ENCODE assay signal across 25 mouse cellular contexts in genomic region chr12:117230282-117230681, GRCm38 (mm10).
DNase-seq lines count a peak whose midpoint lies in the region; ATAC-seq and TF ChIP-seq lines count a peak whose summit lies in the region.
"Had no signal": no experiment of that assay in that cellular context is flagged by ENCODE, and none has a peak within 500 bp of the region (broad histone marks: within the 10 kb centered on the region; RNA-seq: fewer than 3 reads in every experiment).

No protein-coding gene starts in this region.

- no peak overlapping the region for H3K9ac ChIP-seq in forebrain, embryonic 12.5 days
- H3K9ac ChIP-seq in forebrain, embryonic 16.5 days (replicated peaks; ENCODE audit: low read depth, low read length) = no peak overlapping the region
- no peak overlapping the region for H3K9ac ChIP-seq in intestine, embryonic 15.5 days
- H3K9ac ChIP-seq in intestine, postnatal 0 days (ENCODE audit: low read depth, low read length) = no peak overlapping the region
- no peak overlapping the region for H3K9ac ChIP-seq in midbrain, embryonic 13.5 days (replicated peaks)
- no peak overlapping the region for H3K9ac ChIP-seq in midbrain, embryonic 11.5 days (ENCODE audit: low read length)
- H3K9ac ChIP-seq in intestine, embryonic 16.5 days (ENCODE audit: low read depth, low read length) = no peak overlapping the region
- H3K9ac ChIP-seq: embryonic facial prominence, embryonic 13.5 days; forebrain, embryonic 15.5 days; hindbrain, embryonic 13.5 days had no signal

- no peak for ATAC-seq in forebrain, embryonic 12.5 days (ENCODE audit: low FRiP score)
- ATAC-seq in forebrain, embryonic 16.5 days = no peak
- peak; percentile 59; the same call in 1 of the 2 replicates for ATAC-seq in intestine, embryonic 15.5 days
- no peak for ATAC-seq in intestine, postnatal 0 days
- no peak for ATAC-seq in midbrain, embryonic 13.5 days
- ATAC-seq in midbrain, embryonic 11.5 days (ENCODE audit: low FRiP score) = no peak
- ATAC-seq in intestine, embryonic 16.5 days = peak; percentile 68
- ATAC-seq: activated CD4-positive, CD25-positive, alpha-beta regulatory T cell, adult 4 months; forebrain, embryonic 15.5 days; hindbrain, postnatal 0 days had no signal

- 80% methylated on average over 6 of the region's 6 CpGs for WGBS in forebrain, embryonic 12.5 days
- 75% methylated on average over 6 of the region's 6 CpGs for WGBS in forebrain, embryonic 16.5 days
- 74% methylated on average over 6 of the region's 6 CpGs for WGBS in intestine, embryonic 15.5 days
- 54% methylated on average over 6 of the region's 6 CpGs for WGBS in intestine, postnatal 0 days
- WGBS in midbrain, embryonic 13.5 days = 61% methylated on average over 6 of the region's 6 CpGs
- WGBS in midbrain, embryonic 11.5 days = 68% methylated on average over 6 of the region's 6 CpGs
- WGBS in intestine, embryonic 16.5 days = 67% methylated on average over 6 of the region's 6 CpGs

- peaks cover 37% of the 10 kb centered on the region for H3K4me1 ChIP-seq in forebrain, embryonic 12.5 days
- peaks cover 5% of the 10 kb centered on the region; the same call in 1 of the 2 replicates for H3K4me1 ChIP-seq in forebrain, embryonic 16.5 days (replicated peaks; ENCODE audit: control insufficient read depth, insufficient read depth, low read length)
- H3K4me1 ChIP-seq in intestine, embryonic 15.5 days (replicated peaks) = no peaks in the 10 kb centered on the region
- no peaks in the 10 kb centered on the region for H3K4me1 ChIP-seq in intestine, postnatal 0 days (replicated peaks; ENCODE audit: control insufficient read depth, insufficient read depth, low read length)
- H3K4me1 ChIP-seq in midbrain, embryonic 13.5 days (replicated peaks) = peaks cover 45% of the 10 kb centered on the region
- peaks cover 11% of the 10 kb centered on the region for H3K4me1 ChIP-seq in midbrain, embryonic 11.5 days (ENCODE audit: control insufficient read depth, insufficient read depth, low read length)
- H3K4me1 ChIP-seq in intestine, embryonic 16.5 days (ENCODE audit: control insufficient read depth, insufficient read depth, low read length) = no peaks in the 10 kb centered on the region
- H3K4me1 ChIP-seq: embryonic facial prominence, embryonic 13.5 days had no signal

- H3K9me3 ChIP-seq in forebrain, embryonic 12.5 days = no peaks in the 10 kb centered on the region
- H3K9me3 ChIP-seq in forebrain, embryonic 16.5 days (ENCODE audit: control insufficient read depth, low read length) = no peaks in the 10 kb centered on the region
- H3K9me3 ChIP-seq in intestine, embryonic 15.5 days = no peaks in the 10 kb centered on the region
- H3K9me3 ChIP-seq in intestine, postnatal 0 days (ENCODE audit: control insufficient read depth) = no peaks in the 10 kb centered on the region
- no peaks in the 10 kb centered on the region for H3K9me3 ChIP-seq in midbrain, embryonic 13.5 days
- no peaks in the 10 kb centered on the region for H3K9me3 ChIP-seq in midbrain, embryonic 11.5 days (ENCODE audit: control insufficient read depth, low read length)
- H3K9me3 ChIP-seq in intestine, embryonic 16.5 days (ENCODE audit: control insufficient read depth, low read length) = no peaks in the 10 kb centered on the region
- H3K9me3 ChIP-seq: embryonic facial prominence, embryonic 10.5 days; embryonic facial prominence, embryonic 13.5 days; forebrain, embryonic 15.5 days; hindbrain, embryonic 13.5 days had no signal

- no peak for TF ChIP-seq CTCF in intestine, postnatal 0 days (IDR thresholded peaks at IDR 0.05; ENCODE audit: low read depth)

- H3K27ac ChIP-seq in forebrain, embryonic 12.5 days = 0 out of 2 replicates have a peak overlapping the region, but pooled peaks have one; percentile 10
- no peak overlapping the region for H3K27ac ChIP-seq in forebrain, embryonic 16.5 days (ENCODE audit: low read length)
- no peak overlapping the region for H3K27ac ChIP-seq in intestine, embryonic 15.5 days
- no peak overlapping the region; the same call in 1 of the 2 replicates for H3K27ac ChIP-seq in intestine, postnatal 0 days (ENCODE audit: low read depth, low read length)
- 0 out of 2 replicates have a peak overlapping the region, but pooled peaks have one; percentile 41 for H3K27ac ChIP-seq in midbrain, embryonic 13.5 days
- H3K27ac ChIP-seq in midbrain, embryonic 11.5 days (ENCODE audit: low read depth, low read length) = no peak overlapping the region
- H3K27ac ChIP-seq in intestine, embryonic 16.5 days (ENCODE audit: low read length) = no peak overlapping the region
- H3K27ac ChIP-seq: embryonic facial prominence, embryonic 10.5 days; embryonic facial prominence, embryonic 13.5 days; forebrain, embryonic 15.5 days; heart, adult 2 months; hindbrain, embryonic 13.5 days; hindbrain, postnatal 0 days had no signal

- H3K36me3 ChIP-seq in forebrain, embryonic 12.5 days (replicated peaks) = peaks cover 61% of the 10 kb centered on the region
- 0 out of 2 replicates have a peak, but pooled peaks cover 4% of the 10 kb centered on the region for H3K36me3 ChIP-seq in forebrain, embryonic 16.5 days (ENCODE audit: control insufficient read depth, insufficient read depth)
- no peaks in the 10 kb centered on the region for H3K36me3 ChIP-seq in intestine, embryonic 15.5 days
- H3K36me3 ChIP-seq in intestine, postnatal 0 days (ENCODE audit: control insufficient read depth, insufficient read depth) = no peaks in the 10 kb centered on the region
- peaks cover 81% of the 10 kb centered on the region for H3K36me3 ChIP-seq in midbrain, embryonic 13.5 days
- H3K36me3 ChIP-seq in midbrain, embryonic 11.5 days (ENCODE audit: control insufficient read depth, insufficient read depth, low read length) = peaks cover 37% of the 10 kb centered on the region
- H3K36me3 ChIP-seq in intestine, embryonic 16.5 days (ENCODE audit: control insufficient read depth, insufficient read depth, low read length) = no peaks in the 10 kb centered on the region
- H3K36me3 ChIP-seq: embryonic facial prominence, embryonic 13.5 days had no signal

- no peak for DNase-seq in midbrain, embryonic 11.5 days (ENCODE audit: low spot score, missing footprints)
- DNase-seq: adrenal gland, adult 8-10 months; adrenal gland, postnatal 25 days; cerebellum, adult 11-12 months; cerebellum, adult 8-10 months; cerebellum, postnatal 10 days; cerebellum, postnatal 36 days; embryo, embryonic 11 days; gastrocnemius, postnatal 10 days; gastrocnemius, postnatal 36 days; heart, adult 2 months had no signal

- H3K4me2 ChIP-seq in forebrain, embryonic 12.5 days = no peak overlapping the region
- H3K4me2 ChIP-seq in forebrain, embryonic 16.5 days (ENCODE audit: low read length) = no peak overlapping the region
- no peak overlapping the region for H3K4me2 ChIP-seq in intestine, embryonic 15.5 days (replicated peaks)
- no peak overlapping the region for H3K4me2 ChIP-seq in intestine, postnatal 0 days (replicated peaks; ENCODE audit: low read depth)
- H3K4me2 ChIP-seq in midbrain, embryonic 13.5 days (replicated peaks) = no peak overlapping the region
- no peak overlapping the region for H3K4me2 ChIP-seq in midbrain, embryonic 11.5 days
- no peak overlapping the region for H3K4me2 ChIP-seq in intestine, embryonic 16.5 days (ENCODE audit: low read depth, low read length)
- H3K4me2 ChIP-seq: embryonic facial prominence, embryonic 13.5 days; forebrain, embryonic 15.5 days; heart, embryonic 11.5 days; hindbrain, embryonic 13.5 days had no signal

- H3K4me3 ChIP-seq in forebrain, embryonic 12.5 days (replicated peaks) = no peak overlapping the region
- no peak overlapping the region for H3K4me3 ChIP-seq in forebrain, embryonic 16.5 days (replicated peaks; ENCODE audit: low read length)
- no peak overlapping the region for H3K4me3 ChIP-seq in intestine, embryonic 15.5 days (replicated peaks)
- H3K4me3 ChIP-seq in intestine, postnatal 0 days (ENCODE audit: low read depth, low read length) = no peak overlapping the region
- no peak overlapping the region for H3K4me3 ChIP-seq in midbrain, embryonic 13.5 days (replicated peaks)
- H3K4me3 ChIP-seq in midbrain, embryonic 11.5 days (ENCODE audit: low read depth, low read length) = no peak overlapping the region
- H3K4me3 ChIP-seq in intestine, embryonic 16.5 days (ENCODE audit: low read length) = no peak overlapping the region
- H3K4me3 ChIP-seq: embryonic facial prominence, embryonic 10.5 days; embryonic facial prominence, embryonic 13.5 days; erythroblast, embryonic 14.5 days; forebrain, embryonic 15.5 days; heart, adult 2 months; hindbrain, embryonic 13.5 days had no signal

- no peaks in the 10 kb centered on the region for H3K27me3 ChIP-seq in forebrain, embryonic 12.5 days
- no peaks in the 10 kb centered on the region for H3K27me3 ChIP-seq in forebrain, embryonic 16.5 days (replicated peaks; ENCODE audit: control insufficient read depth, insufficient read depth, low read length)
- H3K27me3 ChIP-seq in intestine, embryonic 15.5 days (replicated peaks) = no peaks in the 10 kb centered on the region
- no peaks in the 10 kb centered on the region for H3K27me3 ChIP-seq in intestine, postnatal 0 days (replicated peaks; ENCODE audit: control insufficient read depth, insufficient read depth, low read length)
- no peaks in the 10 kb centered on the region for H3K27me3 ChIP-seq in midbrain, embryonic 13.5 days
- H3K27me3 ChIP-seq in midbrain, embryonic 11.5 days (ENCODE audit: control insufficient read depth, insufficient read depth, low read length) = no peaks in the 10 kb centered on the region
- no peaks in the 10 kb centered on the region for H3K27me3 ChIP-seq in intestine, embryonic 16.5 days (replicated peaks; ENCODE audit: control insufficient read depth, insufficient read depth, low read length)
- H3K27me3 ChIP-seq: embryonic facial prominence, embryonic 13.5 days; forebrain, embryonic 15.5 days; hindbrain, embryonic 13.5 days had no signal

Comparison
In these comparisons a context has a peak if more than half of its experiments do, and no peak if none do; other contexts are left out.
1. ATAC-seq: peak in intestine, embryonic 15.5 days (single experiment) and intestine, embryonic 16.5 days (single experiment); none in forebrain, embryonic 12.5 days (single experiment), forebrain, embryonic 16.5 days (single experiment), intestine, postnatal 0 days (single experiment), midbrain, embryonic 13.5 days (single experiment) and midbrain, embryonic 11.5 days (single experiment).
2. H3K27ac ChIP-seq: peak in forebrain, embryonic 12.5 days (single experiment) and midbrain, embryonic 13.5 days (single experiment); none in forebrain, embryonic 16.5 days (single experiment), intestine, embryonic 15.5 days (single experiment), intestine, postnatal 0 days (single experiment), midbrain, embryonic 11.5 days (single experiment) and intestine, embryonic 16.5 days (single experiment).